Mouse (Mus musculus) testis, postnatal 14 days (tissue): ENCODE data around the gene Parl.
A peak's percentile ranks its signal among the peaks of the same experiment; 100 is the strongest.

Experiments used
- DNase-seq: peaks from one replicate; pipeline ENCODE4 v3.0.0; 2021; ENCODE audit warnings: low spot score

Parl gene

DNA sequence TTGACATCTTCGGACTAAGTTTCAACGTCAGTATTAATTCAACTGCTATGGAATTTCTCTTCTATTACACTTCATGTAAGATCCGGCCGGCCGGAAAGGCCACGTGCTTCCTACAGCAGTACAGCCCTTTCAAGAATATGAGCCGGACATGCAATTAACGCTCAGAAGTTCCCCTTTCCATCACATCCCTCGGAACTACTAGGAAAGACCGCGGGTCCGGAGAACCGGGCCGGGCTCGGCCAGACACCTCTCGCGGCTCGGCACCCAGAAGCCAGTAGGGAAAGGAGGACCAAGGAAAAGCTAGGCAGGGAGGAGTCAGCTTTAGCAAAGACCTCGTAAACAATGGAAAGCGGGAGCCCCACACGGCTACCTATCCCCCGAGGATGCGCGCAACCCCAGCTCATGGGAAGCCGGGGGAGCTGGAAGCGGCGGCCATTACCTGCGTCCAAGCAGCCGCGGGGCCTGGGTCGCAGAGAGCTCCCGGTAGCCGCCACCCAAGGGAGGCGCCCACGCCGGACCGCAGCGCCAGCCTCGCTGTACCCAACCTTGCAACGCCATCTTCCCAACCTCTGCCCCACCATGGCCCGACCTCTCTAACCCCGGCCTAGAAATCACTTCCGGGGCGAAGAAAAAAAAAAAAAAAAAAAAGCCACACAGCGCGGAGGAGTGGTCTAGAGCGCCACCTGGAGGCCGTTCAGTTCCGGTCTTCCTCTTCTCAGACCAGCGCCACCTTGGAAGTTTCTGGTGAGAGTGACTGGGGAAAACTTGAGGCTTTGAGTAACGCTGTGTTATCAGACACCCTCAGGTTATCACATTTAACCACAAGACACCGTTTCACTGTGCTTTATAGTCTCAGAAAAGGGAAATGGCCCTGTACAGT lies at the start of gene Parl:
TSS of gene Parl (minus strand) at position 618 of the 880 bp plus-strand sequence.
- DNase-seq: peak; percentile 75

DNA sequence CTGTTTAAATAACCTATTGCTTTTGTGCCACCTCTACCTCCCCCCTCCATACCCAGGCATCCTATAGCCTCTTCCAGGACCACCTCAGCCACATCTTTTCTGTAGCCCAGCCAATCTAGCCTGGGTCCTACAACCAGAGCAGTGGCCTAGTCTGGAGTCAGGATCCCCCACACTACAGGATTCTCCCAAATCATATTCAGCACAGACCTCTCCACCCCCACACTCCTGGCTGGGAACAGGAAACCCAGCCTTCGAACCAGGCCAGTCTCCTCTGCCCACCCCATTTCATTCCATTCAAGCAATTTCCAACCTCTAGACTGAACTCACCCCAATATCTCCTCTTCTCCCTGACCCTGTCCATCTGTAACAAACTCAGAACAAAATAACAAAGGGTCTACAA lies 43.3 kb upstream of the Parl start:
- DNase-seq: no peak

DNA sequence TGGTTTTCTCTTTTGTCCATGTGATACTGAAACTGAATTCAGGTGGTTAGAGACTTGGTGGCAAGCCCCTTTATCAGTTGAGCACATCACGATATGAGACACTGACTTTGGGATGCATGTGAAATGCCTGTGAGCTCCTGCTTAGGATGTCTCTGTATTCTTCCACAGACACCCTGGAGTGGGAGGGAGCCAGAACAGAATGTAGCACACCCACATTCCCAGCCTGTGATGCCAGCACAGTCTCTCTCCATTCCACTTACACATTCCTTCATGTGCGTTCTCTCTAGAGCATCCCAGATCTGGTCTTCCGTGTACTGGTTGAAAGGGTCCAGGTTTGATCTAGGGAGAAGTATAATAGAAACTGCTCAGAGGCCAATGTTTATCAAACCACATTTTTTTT lies 36.4 kb upstream of the Parl start:
- no peak for DNase-seq

DNA sequence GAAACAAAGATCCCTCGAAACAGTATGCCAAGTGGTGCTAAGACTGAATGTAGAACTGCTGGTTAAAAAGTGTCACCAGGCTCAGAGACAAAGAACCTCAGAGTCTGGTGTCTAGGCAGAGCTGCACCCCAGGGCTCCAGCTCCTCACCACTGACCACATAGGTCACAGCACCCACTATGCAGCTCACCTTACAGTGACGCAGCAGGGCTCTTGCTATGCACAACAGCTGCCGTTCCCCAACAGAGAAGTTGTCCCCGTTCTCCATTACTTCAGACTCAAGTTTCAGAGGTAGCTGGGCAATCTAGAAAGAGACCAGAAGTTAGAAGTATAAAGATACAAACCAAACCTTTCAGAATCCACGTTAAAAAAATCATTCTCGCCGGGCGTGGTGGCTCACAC lies 32.7 kb upstream of the Parl start:
- DNase-seq: no peak

DNA sequence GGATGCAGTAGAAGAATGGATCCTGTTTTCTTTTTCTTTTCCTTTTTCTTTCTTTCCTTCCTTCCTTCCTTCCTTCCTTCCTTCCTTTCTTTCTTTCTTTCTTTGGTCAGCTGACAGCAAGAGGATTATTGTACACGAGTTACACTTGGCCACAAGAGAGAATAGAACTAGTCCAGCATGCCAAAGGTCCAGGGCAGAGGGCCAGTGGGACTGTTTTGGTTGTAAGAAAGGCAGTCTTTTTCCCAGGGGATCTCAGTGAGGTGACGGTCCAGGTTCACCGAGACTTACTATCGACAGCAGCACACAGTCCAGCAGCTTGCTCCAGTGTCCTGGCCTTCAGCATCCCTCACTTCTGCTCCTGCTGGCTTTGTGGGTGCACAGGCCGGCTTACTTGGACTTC lies 26.1 kb upstream of the Parl start:
- no peak for DNase-seq

GRCm38 (mm10) chr16:20325286-20325685 lies 23.1 kb upstream of the Parl start, which contains the start of gene Cyp2ab1:
Cyp2ab1 (minus strand) TSS chr16:20325404.
- no peak for DNase-seq

GRCm38 (mm10) chr16:20323907-20324306 lies 21.7 kb upstream of the Parl start:
- DNase-seq: no peak

DNA sequence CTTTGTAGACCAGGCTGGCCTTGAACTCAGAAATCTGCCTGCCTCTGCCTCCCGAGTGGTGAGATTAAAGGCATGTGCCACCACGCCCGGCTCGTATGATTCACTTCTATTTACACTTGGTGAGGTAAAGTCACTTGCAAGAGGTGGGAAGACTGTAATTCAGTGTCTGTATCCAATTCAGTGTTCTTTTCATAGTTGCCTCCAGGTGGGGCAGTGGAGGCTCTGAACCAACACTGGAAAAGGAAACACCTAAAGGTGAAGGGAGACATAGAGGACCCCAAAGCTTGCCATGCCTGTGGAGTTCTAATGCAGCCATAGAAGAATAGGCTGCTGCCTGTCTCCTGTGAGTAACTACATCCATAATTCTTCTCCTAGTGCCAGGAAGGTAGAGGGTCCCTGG lies 20.1 kb upstream of the Parl start:
- no peak for DNase-seq

DNA sequence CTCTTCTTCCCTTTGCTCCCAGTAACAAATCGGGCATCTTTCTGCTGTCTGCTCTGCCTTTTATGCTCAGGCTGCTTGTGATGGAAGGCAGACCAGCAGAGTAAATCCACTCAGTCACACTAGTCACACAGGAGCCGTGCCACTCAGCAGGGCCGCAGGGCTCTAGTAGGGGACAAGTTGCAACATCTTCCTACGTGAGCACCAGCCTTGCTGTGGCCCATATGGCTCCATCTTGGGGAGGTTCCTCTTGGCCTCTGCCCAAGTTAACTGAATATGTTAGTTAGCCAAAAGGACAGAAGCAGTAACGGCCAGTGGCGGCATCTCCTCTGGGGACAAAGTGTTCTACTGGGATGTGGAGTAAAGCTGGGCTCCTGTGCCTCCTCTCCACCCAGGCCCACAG lies 14.6 kb upstream of the Parl start:
- no peak for DNase-seq

GRCm38 (mm10) chr16:20315266-20315665 lies 13.1 kb upstream of the Parl start:
- no peak for DNase-seq

- no peak for DNase-seq
These were observed 10.1 kb upstream of the Parl start for GRCm38 (mm10) chr16:20312272-20312671.

- no peak for DNase-seq
These were observed 2.1 kb downstream of the Parl start for GRCm38 (mm10) chr16:20300076-20300475.

DNA sequence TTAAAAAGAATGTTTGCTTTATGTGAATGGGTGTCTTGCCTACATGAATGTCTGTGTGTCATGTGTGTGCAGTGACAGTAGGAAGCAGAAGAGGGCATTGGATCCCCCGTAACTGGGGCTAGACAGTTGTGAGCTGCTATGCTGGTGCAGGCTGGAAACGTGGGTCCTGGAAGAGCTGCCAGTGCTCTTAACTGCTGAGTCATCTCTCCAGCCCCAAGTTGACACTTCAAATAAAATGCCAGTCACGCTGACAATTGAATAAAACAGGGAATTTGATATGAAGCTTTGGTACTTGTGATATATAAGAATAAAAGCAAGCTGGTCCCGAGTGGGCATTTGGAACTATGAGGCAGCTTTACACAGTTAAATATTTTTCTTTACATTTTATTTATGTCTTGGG lies 21.9 kb downstream of the Parl start:
- no peak for DNase-seq

- DNase-seq: no peak
These were observed 22.8 kb downstream of the Parl start for GRCm38 (mm10) chr16:20279395-20279794.

GRCm38 (mm10) chr16:20272994-20273393 lies 29.2 kb downstream of the Parl start:
- no peak for DNase-seq

DNA sequence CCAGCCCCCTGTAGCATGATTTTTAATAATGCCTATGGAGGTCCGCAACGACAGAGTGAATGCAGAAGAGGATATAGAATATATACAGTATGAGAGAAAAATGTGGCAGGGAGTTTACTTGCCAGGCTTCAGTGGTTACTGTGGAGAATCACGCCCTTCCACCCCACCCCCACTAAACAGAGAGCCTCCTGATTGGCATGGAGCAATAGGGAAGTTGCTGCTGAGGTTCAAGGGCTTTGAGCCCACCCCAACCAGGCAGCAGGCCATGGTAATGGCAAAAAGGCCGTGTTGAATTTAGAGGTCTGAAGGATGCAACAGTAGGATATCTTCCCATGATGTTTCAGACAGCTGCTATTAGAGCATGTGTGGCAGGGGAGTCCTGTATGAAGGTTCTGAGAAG lies 30.8 kb downstream of the Parl start:
- no peak for DNase-seq

GRCm38 (mm10) chr16:20265089-20265488 lies 37.1 kb downstream of the Parl start:
- no peak for DNase-seq

DNA sequence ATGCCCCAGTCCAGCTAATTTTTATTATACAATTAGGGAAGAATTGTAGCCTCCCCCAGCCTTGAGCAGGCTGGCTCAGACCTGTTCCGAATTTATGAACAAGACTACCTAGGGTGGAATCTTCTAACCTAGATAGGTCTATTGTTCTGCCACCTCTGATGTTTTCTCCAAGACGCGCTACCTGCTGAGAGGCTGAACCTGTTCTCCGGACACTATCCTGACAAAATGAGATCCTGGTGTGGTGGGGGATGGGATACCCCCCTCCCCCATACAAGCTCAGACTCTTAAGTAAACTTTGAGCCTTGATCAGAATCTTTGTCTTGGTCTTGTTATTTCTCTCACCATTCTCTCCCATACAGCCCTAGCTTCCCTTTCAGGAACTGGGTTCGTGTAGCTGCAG lies 44.3 kb downstream of the Parl start:
- DNase-seq: no peak

DNA sequence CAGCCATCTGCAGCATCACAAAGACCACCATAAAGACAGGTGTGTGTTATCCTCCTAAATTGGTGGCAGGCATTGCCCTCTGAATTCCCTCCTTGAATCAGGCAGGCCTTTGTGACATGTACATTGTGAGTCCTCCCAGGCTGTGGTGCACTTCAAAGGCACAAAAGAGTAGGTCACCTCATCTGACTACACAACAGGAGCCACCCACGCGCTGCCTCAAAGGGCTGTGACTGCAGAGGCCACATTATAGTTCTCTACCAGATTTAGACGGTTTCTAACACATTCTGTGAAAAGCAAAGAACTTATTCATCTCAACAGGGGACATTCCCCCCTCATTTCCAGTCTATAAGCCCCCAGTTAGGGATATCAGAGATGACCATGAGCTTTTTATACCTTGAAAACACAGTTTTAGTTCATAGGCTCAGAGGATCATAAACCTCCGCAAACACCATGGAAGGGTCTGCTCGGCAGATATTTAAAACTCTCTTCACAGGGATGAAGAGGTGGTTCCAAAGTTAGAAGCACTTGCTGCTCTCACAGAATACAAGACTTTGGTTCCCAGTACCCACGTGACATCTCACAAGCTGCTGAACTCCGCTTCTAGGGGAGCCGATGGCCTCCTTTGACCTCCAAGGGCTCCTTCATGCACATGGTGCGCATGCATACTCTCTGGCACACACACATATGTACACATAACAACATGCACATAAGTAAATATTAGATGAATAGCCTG lies 53.6 kb downstream of the Parl start:
- DNase-seq: no peak

DNA sequence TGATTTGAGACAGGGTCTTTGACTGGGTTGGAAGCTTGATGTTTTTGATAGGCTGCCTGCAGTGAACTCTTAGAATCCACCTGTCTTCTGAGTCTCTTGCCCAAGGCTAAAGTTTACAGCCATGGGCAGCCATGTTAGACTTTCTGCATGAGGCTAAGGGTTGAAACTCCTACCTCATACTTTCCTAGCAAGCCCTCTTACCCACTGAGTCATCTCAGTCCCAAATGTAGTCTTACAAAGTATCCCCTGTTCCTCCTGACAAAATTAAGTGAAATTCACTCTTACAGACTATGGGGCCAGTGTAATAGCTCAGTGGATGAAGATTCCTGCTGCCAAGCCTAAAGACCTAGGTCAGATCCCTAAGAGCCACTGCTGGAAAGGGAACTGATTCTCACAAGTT lies 55.1 kb downstream of the Parl start:
- DNase-seq: no peak

- peak; percentile 56 for DNase-seq
These were observed 61.4 kb downstream of the Parl start, which contains the start of gene Map6d1 for GRCm38 (mm10) chr16:20240468-20241414. Map6d1 (minus strand) TSS chr16:20241358.

- no peak for DNase-seq
These were observed 63.5 kb downstream of the Parl start for GRCm38 (mm10) chr16:20238646-20239045.
